Mouse (Mus musculus) activated CD4-positive, CD25-positive, alpha-beta regulatory T cell, adult 4 months (primary cell): ENCODE results near the gene Wfs1. TPM values are rescaled to one million over a fixed set of nuclear protein-coding genes. Genes with fewer than 3 reads are reported as not detected.
"Not testable (repeated sequence)": the region's sequence is repeated elsewhere in the genome, so short reads cannot be mapped to it uniquely, and the experiment has no call there.

Experiments
- ATAC-seq: one replicate; pipeline ENCODE4 v1.8.0; 2017
- polyA plus RNA-seq, 2 experiments: library from polyadenylated mRNA; unstranded; fragments of 100-300 nt; shearing (Covaris generic); gene quantifications; one replicate each; pipeline ENCODE4 v1.2.1; 2017

Wfs1 gene
- polyA plus RNA-seq, 2 experiments from 2014 or later, result 0.46 to 0.79 TPM

GRCm38 (mm10) chr5:36986617-36987016, 2.4 kb downstream of the Wfs1 start:
- ATAC-seq, result no peak

- ATAC-seq, result no peak
These were observed 6.7 kb downstream of the Wfs1 start for GRCm38 (mm10) chr5:36982271-36982670.

- ATAC-seq, result no peak
These were observed 9.4 kb downstream of the Wfs1 start for GRCm38 (mm10) chr5:36979631-36980030.

GRCm38 (mm10) chr5:36979001-36979400, 10.0 kb downstream of the Wfs1 start:
- ATAC-seq, result no peak

- no peak for ATAC-seq
These were observed 11.2 kb downstream of the Wfs1 start for GRCm38 (mm10) chr5:36977809-36978208.

- no peak for ATAC-seq
These were observed 13.7 kb downstream of the Wfs1 start for GRCm38 (mm10) chr5:36975336-36975735.

- ATAC-seq, result no peak
These were observed 17.4 kb downstream of the Wfs1 start for GRCm38 (mm10) chr5:36971587-36971986.

GRCm38 (mm10) chr5:36960501-36960900, 28.5 kb downstream of the Wfs1 start:
- ATAC-seq, result no peak

GRCm38 (mm10) chr5:36958837-36959236, 30.2 kb downstream of the Wfs1 start:
- peak; percentile 52 for ATAC-seq

- no peak for ATAC-seq
These were observed 33.6 kb downstream of the Wfs1 start for GRCm38 (mm10) chr5:36955366-36955765.

- ATAC-seq, result no peak
These were observed 36.7 kb downstream of the Wfs1 start for GRCm38 (mm10) chr5:36952311-36952710.

GRCm38 (mm10) chr5:36950871-36951270, 38.1 kb downstream of the Wfs1 start:
- no peak for ATAC-seq

GRCm38 (mm10) chr5:36948831-36949230, 40.2 kb downstream of the Wfs1 start:
- ATAC-seq, result peak; percentile 46

- no peak for ATAC-seq
These were observed 42.6 kb downstream of the Wfs1 start for GRCm38 (mm10) chr5:36946445-36946844.

- no peak for ATAC-seq
These were observed 43.3 kb downstream of the Wfs1 start for GRCm38 (mm10) chr5:36945713-36946112.

- no peak for ATAC-seq
These were observed 43.8 kb downstream of the Wfs1 start for GRCm38 (mm10) chr5:36945102-36945701.

GRCm38 (mm10) chr5:36944552-36944951, 44.5 kb downstream of the Wfs1 start:
- no peak for ATAC-seq

- no peak for ATAC-seq
These were observed 46.6 kb downstream of the Wfs1 start for GRCm38 (mm10) chr5:36942446-36942845.

GRCm38 (mm10) chr5:36938991-36939390, 50.0 kb downstream of the Wfs1 start:
- not testable (repeated sequence) for ATAC-seq

GRCm38 (mm10) chr5:36938021-36938420, 51.0 kb downstream of the Wfs1 start:
- no peak for ATAC-seq

GRCm38 (mm10) chr5:36936548-36936947, 52.5 kb downstream of the Wfs1 start:
- no peak for ATAC-seq

- no peak for ATAC-seq
These were observed 53.2 kb downstream of the Wfs1 start for GRCm38 (mm10) chr5:36935486-36936473.

- no peak for ATAC-seq
These were observed 55.6 kb downstream of the Wfs1 start for GRCm38 (mm10) chr5:36933383-36933782.

- ATAC-seq, result no peak
These were observed 59.6 kb downstream of the Wfs1 start for GRCm38 (mm10) chr5:36929376-36929775.
